Mouse (Mus musculus) cerebellum, adult 2 months (tissue): ENCODE data around the gene Zfp512b. TPM values are rescaled to one million over a fixed set of nuclear protein-coding genes. Genes with fewer than 3 reads are reported as not detected.
A peak's percentile ranks its signal among the peaks of the same experiment; 100 is the strongest.

ENCODE experiments used
- DNase-seq, 2 experiments: peaks; one replicate each; pipeline ENCODE4 v3.0.0; 2021
- H3K27ac ChIP-seq: fragments of 200-500 bp; 2 replicates; pipeline ENCODE4 v1.5.1; 2012; ENCODE audit warnings: low read length, control low read depth, inconsistent platforms; ENCODE audit not compliant: insufficient read depth
- H3K27me3 ChIP-seq: fragments of 200-500 bp; 2 replicates; pipeline ENCODE4 v1.6.1; 2012; ENCODE audit warnings: inconsistent platforms, mild to moderate bottlenecking, low read length, moderate library complexity; ENCODE audit not compliant: control insufficient read depth, insufficient read depth
- H3K4me1 ChIP-seq: fragments of 200-500 bp; 2 replicates; pipeline ENCODE4 v1.6.1; 2011; ENCODE audit warnings: low read length; ENCODE audit not compliant: control insufficient read depth, insufficient read depth
- H3K4me3 ChIP-seq: fragments of 200-500 bp; replicated peaks from 2 replicates; pipeline ENCODE3; 2011; ENCODE audit warnings: mild to moderate bottlenecking, low read depth, low read length, control low read depth; ENCODE audit not compliant: insufficient read depth
- CTCF ChIP-seq: fragments of 200-500 bp; IDR thresholded peaks from 2 replicates; pipeline ENCODE4 v1.5.1; 2011; ENCODE audit warnings: low read depth, mild to moderate bottlenecking, control low read depth, low read length, moderate library complexity, borderline replicate concordance; ENCODE audit not compliant: insufficient read depth
- POLR2A ChIP-seq: fragments of 200-500 bp; IDR thresholded peaks from 2 replicates; pipeline ENCODE4 v1.6.1; 2011; ENCODE audit warnings: low read length, control low read depth, borderline replicate concordance; ENCODE audit not compliant: insufficient read depth
- WGBS: fragments of 180-500 bp; shearing (Covaris S2); methylation state at CpG from one replicate; pipeline ENCODE4 v1.1.7; 2018; 5-methylcytosine and 5-hydroxymethylcytosine counted together
- polyA plus RNA-seq: library from polyadenylated mRNA; depleted of rRNA; stranded (reverse); fragments of >200 nt; gene quantifications from 2 replicates; pipeline ENCODE4 v1.2.3, GENCODE M21; 2012; rRNA removed

Gene Zfp512b
- polyA plus RNA-seq, result 55.5 and 55.6 TPM in 2 replicates

DNA sequence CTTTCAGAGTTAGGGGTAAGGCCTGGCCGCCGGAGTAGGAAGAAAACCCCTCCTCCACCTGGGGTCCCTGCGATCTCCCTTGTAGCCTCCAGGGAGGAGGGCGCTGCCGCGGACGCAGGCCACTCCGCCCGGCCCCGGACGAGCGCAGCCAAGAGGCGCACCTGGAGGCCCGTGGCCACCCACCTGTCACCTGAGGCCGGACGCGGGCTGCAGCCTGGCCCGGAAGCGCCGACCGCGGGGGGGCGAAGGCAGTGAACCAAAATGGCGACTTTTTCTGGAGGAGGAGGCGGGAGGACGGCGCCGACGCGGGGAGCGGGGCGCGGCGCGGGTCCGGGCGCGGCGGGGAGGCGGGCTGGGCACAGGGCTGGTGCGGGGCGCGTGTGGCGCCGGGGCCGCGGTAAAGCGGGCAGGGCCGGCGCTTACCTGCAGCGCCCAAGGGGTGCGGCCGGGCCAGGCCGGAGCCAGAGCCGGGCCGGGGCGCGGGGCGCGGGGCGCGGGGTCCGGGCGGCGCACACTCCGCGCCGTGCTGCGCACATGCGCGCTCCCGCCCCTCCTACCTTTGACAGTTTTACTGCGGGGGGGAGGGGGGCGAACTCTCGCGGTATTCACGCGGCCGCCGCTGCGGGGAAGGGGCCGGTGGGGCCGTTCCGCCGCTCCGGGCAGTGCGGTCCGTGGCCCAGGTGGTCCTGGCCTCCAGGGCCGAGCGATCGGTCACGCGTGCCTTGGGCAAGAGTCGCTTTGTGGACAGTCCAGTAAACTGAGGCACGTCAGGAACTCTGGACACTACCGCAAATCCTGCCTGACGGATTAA is at the start of gene Zfp512b:
TSS of gene Zfp512b (minus strand) at position 573 of the 811 bp plus-strand sequence.
- DNase-seq, result peak; percentile 86 to 88
- WGBS, result 2% methylated on average over 81 of the region's 97 CpGs

DNA sequence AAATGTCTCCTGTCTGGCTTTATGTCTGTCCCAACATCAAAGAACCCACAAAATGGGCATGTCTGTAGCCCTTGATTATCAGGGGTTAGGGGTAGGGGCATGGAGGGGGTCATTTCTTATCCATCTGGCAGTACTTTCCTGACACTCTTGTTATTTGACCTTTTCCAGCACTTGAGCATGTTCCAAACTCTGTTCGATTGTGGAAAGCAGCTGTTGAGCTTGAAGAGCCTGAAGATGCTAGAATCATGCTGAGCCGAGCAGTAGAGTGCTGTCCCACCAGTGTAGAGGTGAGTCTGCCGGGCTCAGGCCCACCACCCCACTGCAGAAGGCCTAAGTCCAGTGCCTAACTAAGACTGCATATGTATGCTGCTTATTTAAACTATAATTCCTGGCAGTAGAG is 43.3 kb upstream of the Zfp512b start:
- 83% methylated on average over 3 of the region's 3 CpGs for WGBS
- no peak for DNase-seq
- H3K4me3 ChIP-seq, result no peak overlapping the region
- TF ChIP-seq POLR2A (no peak), CTCF (no peak)
- peaks cover 16% of the 10 kb centered on the region; the same call in 1 of the 2 replicates for H3K4me1 ChIP-seq
- no peaks in the 10 kb centered on the region for H3K27me3 ChIP-seq
- H3K27ac ChIP-seq, result no peak overlapping the region

More for the DNA sequence above, at the start of gene Zfp512b:
- Histone ChIP-seq H3K27ac (peak within 1 kb of the TSS; percentile 68), H3K4me3 (peak within 1 kb of the TSS; percentile 89), H3K27me3 (no peaks in the 10 kb centered on the region), H3K4me1 (peaks cover 32% of the 10 kb centered on the region)
- TF ChIP-seq CTCF (no peak), POLR2A (peak; percentile 45)

DNA sequence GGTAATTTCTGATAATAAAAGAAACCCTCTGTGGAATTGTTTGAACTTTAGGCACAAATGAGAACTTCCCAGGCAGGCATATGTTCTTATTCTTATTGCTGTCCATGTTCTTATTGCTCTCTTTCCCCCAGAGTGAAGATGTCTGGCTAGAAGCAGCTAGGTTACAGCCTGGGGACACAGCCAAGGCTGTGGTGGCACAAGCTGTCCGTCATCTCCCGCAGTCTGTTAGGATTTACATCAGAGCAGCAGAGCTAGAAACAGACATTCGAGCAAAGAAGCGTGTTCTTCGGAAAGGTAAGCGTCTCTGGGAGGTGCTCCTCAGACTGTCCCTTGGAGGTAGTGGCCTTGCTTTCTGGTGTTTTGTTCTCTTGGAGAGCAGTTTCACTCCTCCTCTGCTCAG is 40.0 kb upstream of the Zfp512b start:
- Histone ChIP-seq H3K4me3 (no peak overlapping the region), H3K27ac (peak overlapping the region; percentile 4; the same call in 1 of the 2 replicates), H3K27me3 (no peaks in the 10 kb centered on the region), H3K4me1 (peaks cover 16% of the 10 kb centered on the region; the same call in 1 of the 2 replicates)
- TF ChIP-seq CTCF, result no peak
- no peak for TF ChIP-seq POLR2A
- WGBS, result 17% methylated on average over 6 of the region's 6 CpGs
- peak; percentile 57 to 72 for DNase-seq

DNA sequence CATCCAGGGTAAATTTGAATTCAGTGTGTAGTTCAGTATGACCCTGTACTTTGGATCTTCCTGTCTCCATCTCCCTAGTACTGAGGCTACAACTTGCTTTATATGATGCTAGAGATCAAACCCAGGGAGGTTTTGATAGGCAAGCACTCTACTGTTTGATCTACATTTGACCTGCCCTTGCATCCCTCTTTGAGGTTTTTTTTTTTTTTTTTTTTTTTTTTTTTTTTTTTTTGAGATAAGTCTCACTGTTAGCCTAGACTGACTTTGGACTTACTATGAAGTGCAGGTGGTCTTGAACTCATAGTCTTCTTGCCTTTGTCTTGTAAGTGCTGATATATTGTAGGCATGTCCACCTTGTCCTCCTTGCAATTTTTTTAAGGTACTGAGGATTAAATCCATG is 35.9 kb upstream of the Zfp512b start:
- H3K4me3 ChIP-seq, result no peak overlapping the region
- H3K4me1 ChIP-seq, result peaks cover 8% of the 10 kb centered on the region; the same call in 1 of the 2 replicates
- no peak overlapping the region for H3K27ac ChIP-seq
- no peaks in the 10 kb centered on the region for H3K27me3 ChIP-seq
- TF ChIP-seq CTCF (no peak), POLR2A (no peak)
- no peak for DNase-seq

DNA sequence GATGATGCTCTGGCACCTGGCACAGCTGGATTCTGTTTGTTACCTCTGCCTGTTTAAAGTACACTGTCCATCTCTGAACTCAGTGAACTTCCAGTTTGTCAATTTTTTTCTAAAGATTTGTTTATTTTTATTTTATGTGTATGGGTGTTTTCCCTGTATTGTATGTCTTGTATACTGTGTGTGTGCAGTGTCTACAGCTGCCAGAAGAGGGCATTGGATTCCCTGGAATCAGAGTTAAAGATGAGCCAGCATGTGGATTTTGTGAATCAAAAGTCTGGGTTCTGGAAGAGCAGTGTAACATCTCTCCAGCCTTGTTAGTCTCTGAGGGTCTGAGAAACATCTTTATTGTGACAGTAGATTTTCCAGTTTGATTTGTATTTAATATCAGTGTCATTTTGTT is 30.8 kb upstream of the Zfp512b start:
- no peaks in the 10 kb centered on the region for H3K27me3 ChIP-seq
- H3K27ac ChIP-seq, result no peak overlapping the region
- TF ChIP-seq POLR2A (no peak), CTCF (no peak)
- no peaks in the 10 kb centered on the region for H3K4me1 ChIP-seq
- no peak overlapping the region for H3K4me3 ChIP-seq
- DNase-seq, result no peak

DNA sequence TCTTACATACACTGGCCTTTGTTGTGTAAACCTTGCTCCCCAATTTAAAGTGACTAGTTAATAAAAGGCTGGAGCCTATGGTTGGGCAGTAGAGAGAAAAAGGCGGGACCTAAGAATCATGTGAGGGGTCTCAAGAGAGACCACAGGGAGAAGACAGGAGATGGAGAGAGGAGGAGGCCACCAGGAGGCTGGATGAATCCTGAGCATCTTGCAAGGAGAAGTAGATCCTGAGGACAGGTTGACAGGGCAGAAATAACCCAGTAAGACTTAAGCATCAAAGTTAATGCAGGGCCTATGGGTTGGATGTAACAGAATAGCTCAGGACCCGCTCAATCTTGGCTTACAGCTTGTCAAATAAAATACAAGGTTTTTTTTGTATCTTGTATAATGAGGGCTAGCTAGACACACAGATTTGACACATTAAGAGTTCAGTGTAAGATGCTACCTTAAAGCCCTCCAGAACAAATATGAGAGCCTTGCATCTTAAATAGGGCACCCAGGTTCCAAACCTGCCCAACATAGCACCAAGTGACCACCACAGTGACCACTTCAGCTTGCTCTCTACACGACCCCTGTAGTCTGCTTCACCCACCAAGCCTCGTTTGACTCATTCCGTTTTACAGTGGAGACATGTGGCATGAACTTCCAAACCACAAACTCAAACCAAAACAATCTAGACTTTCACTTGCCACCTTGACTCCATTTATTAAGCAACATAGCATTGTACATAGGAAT is 26.3 kb upstream of the Zfp512b start:
- Histone ChIP-seq H3K4me3 (no peak overlapping the region), H3K27ac (no peak overlapping the region), H3K4me1 (no peaks in the 10 kb centered on the region), H3K27me3 (no peaks in the 10 kb centered on the region)
- WGBS, result 91% methylated on average over 5 of the region's 5 CpGs
- no peak for DNase-seq
- TF ChIP-seq POLR2A (no peak), CTCF (no peak)

DNA sequence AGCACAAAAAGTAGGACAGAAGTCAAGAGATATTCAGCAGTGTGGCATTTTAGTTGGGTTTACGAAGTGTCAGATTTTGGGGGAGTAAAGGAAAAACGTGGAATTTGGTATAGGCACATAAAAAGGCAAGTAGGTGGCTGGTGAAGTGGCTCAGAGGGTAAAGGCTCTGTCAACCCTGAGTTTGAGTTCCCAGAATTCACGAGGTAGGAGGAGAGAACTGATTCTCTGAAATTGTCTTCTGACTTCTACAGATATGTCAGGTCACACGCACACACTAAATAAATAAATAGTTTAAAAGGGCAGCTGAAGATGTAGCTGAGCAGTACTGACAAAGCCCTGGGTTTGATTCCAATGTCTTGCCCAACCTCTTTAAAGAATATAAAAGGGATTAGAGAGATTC is 9.8 kb upstream of the Zfp512b start:
- Histone ChIP-seq H3K4me3 (no peak overlapping the region), H3K27ac (no peak overlapping the region), H3K27me3 (no peaks in the 10 kb centered on the region), H3K4me1 (peaks cover 8% of the 10 kb centered on the region)
- WGBS, result 71% methylated on average over 4 of the region's 4 CpGs
- no peak for DNase-seq
- TF ChIP-seq POLR2A (no peak), CTCF (no peak)

DNA sequence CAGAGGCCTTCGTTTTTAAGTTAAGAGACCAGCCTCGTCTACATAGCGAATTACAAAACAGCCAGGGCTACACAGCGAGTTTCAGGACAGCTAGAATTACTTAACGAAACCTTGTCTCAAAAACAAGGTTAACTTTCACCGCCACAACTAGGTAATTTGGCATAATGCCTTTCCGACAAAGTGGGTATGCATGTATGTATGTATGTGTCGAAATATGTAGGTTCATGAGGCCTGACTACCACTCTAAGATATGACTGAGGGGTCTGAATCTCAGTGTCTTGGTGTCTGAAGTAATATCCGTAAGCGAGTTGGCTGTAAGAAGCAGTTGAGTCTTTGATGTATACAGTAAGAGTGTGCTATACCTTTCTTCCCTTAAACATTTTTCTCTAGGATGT is 9.1 kb upstream of the Zfp512b start:
- DNase-seq, result peak in 1 of 2 experiments; percentile 24
- peak overlapping the region; percentile 90 for H3K4me3 ChIP-seq
- no peak overlapping the region for H3K27ac ChIP-seq
- WGBS, result 24% methylated on average over 10 of the region's 10 CpGs
- TF ChIP-seq POLR2A (no peak), CTCF (no peak)
- H3K4me1 ChIP-seq, result peaks cover 13% of the 10 kb centered on the region
- H3K27me3 ChIP-seq, result no peaks in the 10 kb centered on the region
